Mouse (Mus musculus) MN1 (cell line): ENCODE data around the gene Coro2b.
"Not testable (repeated sequence)": the region's sequence is repeated elsewhere in the genome, so short reads cannot be mapped to it uniquely, and the experiment has no call there.

Experiments used
- DNase-seq: peaks from one replicate; pipeline ENCODE4 v3.0.0-alpha.2; 2016; ENCODE audit warnings: low spot score

Gene Coro2b

GRCm38 (mm10) chr9:62471541-62472189 is 65.2 kb downstream of the Coro2b start:
- DNase-seq, result no peak

- no peak for DNase-seq
Observed at GRCm38 (mm10) chr9:62471041-62471440, 65.8 kb downstream of the Coro2b start.

- DNase-seq, result peak; percentile 78
Observed at GRCm38 (mm10) chr9:62470398-62470797, 66.4 kb downstream of the Coro2b start.

GRCm38 (mm10) chr9:62469696-62470095 is 67.1 kb downstream of the Coro2b start:
- no peak for DNase-seq

- peak; percentile 40 for DNase-seq
Observed at GRCm38 (mm10) chr9:62469143-62469542, 67.7 kb downstream of the Coro2b start.

GRCm38 (mm10) chr9:62467413-62467784 is 69.4 kb downstream of the Coro2b start:
- DNase-seq, result no peak

GRCm38 (mm10) chr9:62466742-62467412 is 70.0 kb downstream of the Coro2b start:
- DNase-seq, result no peak

GRCm38 (mm10) chr9:62466053-62466452 is 70.8 kb downstream of the Coro2b start:
- no peak for DNase-seq

- no peak for DNase-seq
Observed at GRCm38 (mm10) chr9:62464727-62465126, 72.1 kb downstream of the Coro2b start.

- DNase-seq, result no peak
Observed at GRCm38 (mm10) chr9:62461766-62462165, 75.1 kb downstream of the Coro2b start.

- no peak for DNase-seq
Observed at GRCm38 (mm10) chr9:62461095-62461494, 75.7 kb downstream of the Coro2b start.

GRCm38 (mm10) chr9:62460086-62460485 is 76.8 kb downstream of the Coro2b start:
- no peak for DNase-seq

- DNase-seq, result no peak
Observed at GRCm38 (mm10) chr9:62458457-62458856, 78.4 kb downstream of the Coro2b start.

GRCm38 (mm10) chr9:62456015-62456414 is 80.8 kb downstream of the Coro2b start:
- peak; percentile 89 for DNase-seq

GRCm38 (mm10) chr9:62455210-62455969 is 81.5 kb downstream of the Coro2b start:
- no peak for DNase-seq

- peak; percentile 58 for DNase-seq
Observed at GRCm38 (mm10) chr9:62452373-62452993, 84.4 kb downstream of the Coro2b start.

GRCm38 (mm10) chr9:62451585-62452372 is 85.1 kb downstream of the Coro2b start:
- no peak for DNase-seq

- DNase-seq, result no peak
Observed at GRCm38 (mm10) chr9:62450862-62451261, 86.0 kb downstream of the Coro2b start.

GRCm38 (mm10) chr9:62450355-62450754 is 86.5 kb downstream of the Coro2b start:
- DNase-seq, result no peak

GRCm38 (mm10) chr9:62447337-62447736 is 89.5 kb downstream of the Coro2b start:
- not testable (repeated sequence) for DNase-seq

GRCm38 (mm10) chr9:62438755-62439101 is 98.1 kb downstream of the Coro2b start:
- DNase-seq, result peak; percentile 94
